Mouse (Mus musculus) cerebellum, adult 2 months (tissue): ENCODE results near the gene Rybp.

Experiments
- CTCF ChIP-seq: fragments of 200-500 bp; IDR thresholded peaks from 2 replicates; pipeline ENCODE4 v1.5.1; 2011; ENCODE audit warnings: low read depth, mild to moderate bottlenecking, control low read depth, low read length, moderate library complexity, borderline replicate concordance; ENCODE audit not compliant: insufficient read depth
- POLR2A ChIP-seq: fragments of 200-500 bp; IDR thresholded peaks from 2 replicates; pipeline ENCODE4 v1.6.1; 2011; ENCODE audit warnings: low read length, control low read depth, borderline replicate concordance; ENCODE audit not compliant: insufficient read depth

DNA sequence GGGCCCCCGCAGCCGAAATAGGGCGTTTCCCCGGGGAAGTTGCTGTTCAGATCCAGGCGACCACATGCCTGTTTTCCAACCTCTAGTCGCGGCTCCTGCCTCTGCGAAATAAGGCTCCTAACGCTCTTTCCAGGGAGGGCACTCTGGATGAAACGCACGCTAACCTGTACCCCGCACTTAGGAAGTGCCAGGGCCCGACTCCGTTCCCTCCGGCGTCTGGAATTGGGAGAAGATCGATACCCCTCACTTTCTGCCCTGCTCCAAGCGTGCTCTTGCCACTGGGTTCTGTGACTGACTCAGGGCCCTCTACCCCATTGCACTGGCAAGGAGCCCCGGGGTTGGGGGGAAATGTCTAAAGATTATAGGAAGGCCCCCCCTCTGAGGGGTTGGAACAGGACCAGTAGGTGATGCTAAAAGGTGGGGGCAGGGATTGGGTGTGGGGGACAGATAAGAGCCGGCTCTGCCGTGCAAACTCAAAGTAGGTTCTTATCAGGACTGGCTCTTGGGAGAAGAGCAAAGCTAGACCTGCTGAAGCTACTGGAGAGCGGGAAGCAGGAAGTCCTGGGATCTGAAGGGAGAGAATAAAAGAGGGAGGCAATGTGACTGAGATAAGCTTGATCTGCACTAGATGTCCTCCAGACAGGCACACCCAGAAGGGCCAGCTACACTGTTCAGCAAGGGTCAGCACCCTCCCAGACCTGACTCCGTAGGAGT lies 888 bp upstream of the Rybp start:
- TF ChIP-seq CTCF (no peak), POLR2A (no peak)
